Mouse (Mus musculus): ENCODE measurements around the gene Per2.

Per2 gene

DNA sequence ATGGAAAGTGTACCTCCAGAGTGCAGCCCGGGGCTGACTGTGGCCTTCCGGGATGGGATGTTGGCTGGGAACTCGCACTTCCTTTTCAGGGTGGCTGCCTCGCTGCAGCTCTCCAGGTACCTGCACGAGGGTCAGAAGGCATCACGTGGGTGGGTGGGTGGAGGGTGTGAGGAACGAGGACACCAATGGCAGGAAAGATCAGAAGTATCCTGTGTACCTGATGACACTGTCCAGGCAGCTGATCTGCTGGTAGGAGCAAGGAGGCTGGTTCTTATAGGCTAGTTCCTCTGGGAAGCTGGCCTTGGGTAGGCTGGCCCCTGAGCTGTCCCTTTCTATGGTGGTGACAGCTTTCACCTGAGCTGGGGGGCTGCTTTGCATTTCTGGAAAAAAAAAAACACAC, 28.4 kb downstream of the Per2 start:
- DNase-seq (ENCODE audit: low spot score) = no peak

DNA sequence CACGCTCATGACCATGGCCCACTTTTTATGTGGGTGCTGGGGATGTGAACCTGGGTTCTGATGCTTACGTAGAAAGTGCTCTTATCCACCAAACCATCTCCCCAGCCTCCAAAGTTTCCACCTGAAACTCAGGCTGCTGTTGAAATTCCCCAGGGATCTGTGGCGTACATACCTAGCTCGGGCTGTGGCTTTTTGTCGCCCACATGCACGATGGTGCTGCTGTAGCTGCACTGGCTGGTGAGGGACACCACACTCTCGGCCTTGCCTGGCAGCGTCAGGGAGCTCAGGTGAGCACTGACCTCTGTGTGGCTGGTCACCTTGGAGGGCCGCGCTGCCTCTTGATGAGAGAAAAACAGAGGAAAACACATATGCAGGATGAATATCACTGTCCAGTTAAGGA, 29.9 kb downstream of the Per2 start:
- no peak for DNase-seq (ENCODE audit: low spot score)

DNA sequence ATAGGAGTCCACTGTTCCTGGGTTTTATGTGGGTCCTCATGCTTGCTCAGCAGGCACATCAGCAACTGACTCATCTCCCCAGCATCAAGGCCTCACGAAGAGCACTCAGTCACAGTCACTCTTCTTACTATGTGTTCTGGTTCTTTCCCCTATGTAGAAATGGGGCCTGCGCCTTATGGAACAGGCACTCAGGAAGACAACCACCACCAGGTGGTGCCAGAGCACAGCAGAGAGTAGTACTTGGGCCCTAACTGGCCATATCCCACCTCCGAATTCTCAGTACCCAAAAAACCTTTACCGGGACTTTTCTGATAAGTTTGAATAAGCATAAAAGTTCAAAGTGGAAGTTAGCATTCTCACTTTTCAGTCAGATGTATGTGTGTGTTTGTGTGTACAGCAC, 30.5 kb downstream of the Per2 start:
- peak; percentile 60 for DNase-seq (ENCODE audit: low spot score)

DNA sequence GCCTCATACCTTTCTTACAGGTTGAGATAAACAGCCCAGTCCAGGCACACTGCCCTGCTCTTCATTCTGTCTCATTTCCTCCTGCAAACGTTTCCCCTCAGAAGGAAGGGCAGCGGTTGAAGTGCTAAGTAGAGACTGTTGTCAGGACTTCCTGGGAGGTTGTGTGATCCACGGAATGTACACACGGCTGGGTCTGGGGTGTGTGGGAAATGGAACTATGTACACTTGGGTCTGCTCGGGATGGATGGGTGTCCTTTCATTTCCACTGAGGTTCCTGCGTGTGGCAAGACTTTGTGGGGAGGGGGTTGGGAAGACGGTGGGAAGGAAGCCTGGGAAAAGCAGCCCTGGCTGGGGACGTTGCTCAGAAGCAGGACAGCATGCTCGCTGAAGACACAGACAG, 32.7 kb downstream of the Per2 start:
- no peak for DNase-seq (ENCODE audit: low spot score)

DNA sequence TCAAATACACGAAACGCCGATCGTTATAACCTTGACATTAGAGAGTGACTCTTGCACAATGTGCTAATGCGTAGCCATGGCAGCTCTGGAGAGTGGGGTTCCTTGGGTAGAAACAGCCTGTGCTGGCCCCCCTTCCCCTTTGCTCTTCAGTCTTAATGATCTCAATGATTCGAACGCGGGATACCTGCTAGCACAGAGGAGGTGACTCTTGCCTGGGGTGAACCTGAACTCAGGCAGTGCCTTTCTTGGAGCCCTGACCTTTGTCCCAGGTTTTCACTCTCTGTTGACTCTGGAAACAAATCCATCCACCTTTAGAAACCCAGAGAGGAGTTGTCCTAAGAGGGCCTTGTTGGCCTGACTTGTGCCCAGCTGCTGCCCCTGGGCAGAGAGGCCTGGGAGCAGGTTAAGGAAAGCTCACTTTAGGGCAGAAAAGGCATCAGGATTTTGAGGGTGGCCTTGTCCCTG, 38.5 kb downstream of the Per2 start:
- no peak for DNase-seq (ENCODE audit: low spot score)

DNA sequence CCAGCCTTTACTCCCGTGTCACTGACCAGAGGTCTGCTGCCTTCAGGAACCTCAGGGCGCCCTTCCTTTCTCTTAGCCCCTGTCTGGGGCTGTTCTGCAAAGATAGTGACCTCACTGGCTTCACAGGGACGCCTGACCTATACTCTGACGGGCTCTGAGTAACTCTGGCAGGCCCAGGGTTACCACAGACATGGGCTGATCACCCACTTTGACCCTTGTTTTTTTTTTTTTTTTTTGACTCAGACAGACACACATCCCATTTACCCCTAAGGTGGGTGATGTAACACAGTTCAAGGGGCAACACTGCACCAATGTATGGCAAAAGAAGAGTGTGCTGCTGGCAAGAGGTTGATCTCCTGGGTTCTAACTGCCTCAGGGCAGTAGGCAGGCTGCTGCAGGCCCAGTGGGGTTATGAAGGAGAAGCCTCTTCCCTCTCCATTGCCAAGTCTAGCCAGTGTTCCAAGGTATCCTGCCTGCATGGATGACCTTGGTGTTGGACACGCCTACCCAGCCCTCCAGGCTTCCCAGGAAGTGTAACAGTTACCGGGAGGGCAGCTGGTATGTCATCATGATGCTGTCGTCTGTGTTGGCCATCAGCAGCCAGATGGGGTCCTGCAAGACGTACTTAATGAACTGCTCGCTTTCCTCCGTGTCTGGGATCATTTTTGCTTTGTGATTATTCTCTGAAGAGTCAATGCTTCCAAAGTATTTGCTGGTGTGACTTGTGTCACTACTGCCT, 39.1 kb downstream of the Per2 start:
- no peak for DNase-seq (ENCODE audit: low spot score)

DNA sequence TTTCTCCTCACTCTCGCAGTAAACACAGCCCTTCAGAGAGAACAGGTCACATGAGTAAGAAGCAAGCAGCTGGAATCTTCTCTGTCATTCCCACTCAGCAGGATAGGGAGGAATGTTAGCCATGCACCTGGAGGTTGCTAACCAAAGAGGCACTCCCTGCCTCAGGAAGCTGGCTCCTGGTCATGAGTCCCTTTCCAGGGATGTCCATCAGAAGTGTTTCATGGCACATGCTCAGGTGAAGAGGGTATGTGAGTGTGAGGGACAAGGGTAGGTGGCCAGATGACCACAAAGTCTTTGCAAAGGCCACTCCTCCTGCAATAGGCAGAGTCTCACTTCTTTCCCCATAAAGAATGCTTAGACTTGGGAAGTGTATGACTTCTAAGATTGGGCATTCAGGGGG, 41.1 kb downstream of the Per2 start:
- DNase-seq (ENCODE audit: low spot score) = no peak

DNA sequence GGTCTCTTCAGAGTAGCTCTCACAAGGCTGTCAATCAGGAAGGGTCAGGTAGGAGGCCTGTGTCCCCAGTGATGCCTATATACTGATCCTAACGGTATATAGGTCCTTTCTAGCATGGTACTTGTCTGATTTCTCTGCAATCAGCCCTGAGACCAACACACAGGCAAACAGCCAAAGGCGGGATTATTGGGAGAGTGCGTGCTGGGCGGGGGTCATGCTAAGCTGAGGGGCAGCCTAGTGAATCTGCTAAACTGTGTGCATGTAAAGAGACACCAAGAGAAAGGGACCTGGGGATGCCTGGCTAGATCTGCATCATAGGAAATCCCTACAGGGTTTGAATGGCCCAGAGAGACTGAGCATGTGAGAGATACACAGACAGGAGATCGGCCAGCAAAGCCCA, 43.8 kb downstream of the Per2 start:
- no peak for DNase-seq (ENCODE audit: low spot score)

DNA sequence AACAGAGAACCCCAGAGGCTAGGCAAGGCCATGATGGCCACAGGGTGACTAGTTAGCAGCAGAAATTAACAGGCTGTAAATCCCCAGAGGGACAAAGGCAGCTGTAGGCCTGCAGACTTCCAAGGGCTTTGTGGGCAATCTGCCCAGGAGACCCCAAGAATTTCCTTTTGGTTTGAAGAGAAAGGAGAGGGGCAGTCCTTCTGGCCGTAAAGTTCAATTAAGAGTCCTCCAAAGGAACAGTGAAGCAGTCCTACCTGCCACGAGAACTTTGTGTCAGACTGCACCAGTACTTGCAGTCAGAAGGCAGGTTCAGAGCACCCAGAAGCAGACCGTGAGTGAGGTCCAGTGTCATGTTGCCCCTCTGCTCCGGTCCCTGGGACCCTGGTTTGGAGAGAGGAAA, 44.2 kb downstream of the Per2 start:
- no peak for DNase-seq (ENCODE audit: low spot score)

DNA sequence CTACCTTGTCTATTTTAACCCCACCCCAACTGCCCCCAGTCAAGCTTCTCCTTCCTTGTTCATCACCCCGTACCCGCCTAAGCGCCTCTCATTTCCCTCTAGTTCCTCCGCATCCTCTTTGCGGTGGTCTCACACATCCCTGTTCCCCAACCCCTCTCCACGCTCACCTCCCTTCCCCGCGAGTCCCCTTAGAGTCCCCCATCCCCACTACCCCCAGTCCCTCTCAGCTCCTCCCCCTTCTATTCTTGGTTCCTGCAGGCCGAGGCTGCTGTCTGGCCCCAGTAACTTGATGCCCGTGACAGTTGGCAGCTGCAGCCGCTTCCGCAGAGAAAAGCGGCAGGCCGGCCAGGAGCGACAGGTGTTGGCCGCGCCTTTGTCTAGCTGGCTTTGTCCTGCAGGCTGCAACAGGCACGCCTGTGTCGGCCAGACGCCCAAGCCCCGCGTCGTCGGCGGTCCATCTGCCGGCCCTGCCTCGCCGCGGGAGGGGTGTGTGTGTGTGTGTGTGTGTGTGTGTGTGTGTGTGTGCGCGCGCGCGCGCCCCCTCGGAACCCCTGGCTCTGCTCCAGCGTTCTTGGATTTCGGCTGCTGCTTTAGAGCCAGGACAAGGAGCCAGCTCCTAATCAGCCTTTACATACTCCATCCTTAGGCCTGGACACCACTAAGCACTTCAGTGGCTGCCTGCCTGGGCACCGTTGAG, 45.1 kb downstream of the Per2 start, which contains the start of gene Hes6:
Gene Hes6 (minus strand): TSS at position 141 of the 697 bp plus-strand sequence.
- no peak for DNase-seq (ENCODE audit: low spot score)

DNA sequence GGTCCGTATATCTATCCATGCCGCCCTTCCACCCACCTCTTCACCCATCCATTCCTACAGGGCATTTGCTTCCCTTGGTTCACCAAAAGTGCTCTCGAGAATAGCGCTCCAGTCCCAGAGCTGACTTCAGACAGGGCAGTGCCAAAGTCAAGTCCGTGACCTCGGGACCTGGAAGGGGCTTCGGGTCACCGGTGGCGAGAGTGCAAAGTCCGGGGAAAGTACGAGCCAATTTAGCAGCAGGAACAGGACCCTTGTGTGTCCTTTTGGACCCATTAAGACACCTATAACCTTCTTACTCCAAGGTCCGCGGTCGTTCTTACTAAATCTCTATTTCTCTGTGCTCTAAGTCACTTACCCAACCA, 45.6 kb downstream of the Per2 start:
- no peak for DNase-seq (ENCODE audit: low spot score)

DNA sequence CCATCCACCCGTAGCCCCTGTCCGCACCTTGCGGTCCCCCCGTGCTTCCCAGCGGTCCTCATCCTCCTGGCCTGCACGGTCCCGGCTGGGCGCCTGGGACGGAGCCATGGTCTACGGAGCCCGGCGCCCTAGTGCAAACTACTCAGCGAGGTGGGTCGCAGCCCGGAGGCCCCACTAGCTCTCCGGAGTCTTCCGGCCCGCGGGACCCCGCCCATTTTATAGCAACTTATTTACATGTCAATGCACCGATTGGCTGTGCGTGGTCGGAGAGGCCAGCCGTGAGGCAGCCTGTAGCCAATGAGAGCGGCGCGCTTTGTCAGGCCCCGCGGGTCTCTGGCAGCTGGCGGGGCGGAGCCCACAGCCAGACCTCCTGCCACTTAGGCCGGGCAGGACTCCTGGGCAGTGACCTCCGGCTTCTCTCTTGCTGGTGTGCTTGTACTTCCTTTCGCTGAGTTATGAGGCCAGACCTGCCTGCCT, 46.1 kb downstream of the Per2 start:
- peak; percentile 84 for DNase-seq (ENCODE audit: low spot score)

DNA sequence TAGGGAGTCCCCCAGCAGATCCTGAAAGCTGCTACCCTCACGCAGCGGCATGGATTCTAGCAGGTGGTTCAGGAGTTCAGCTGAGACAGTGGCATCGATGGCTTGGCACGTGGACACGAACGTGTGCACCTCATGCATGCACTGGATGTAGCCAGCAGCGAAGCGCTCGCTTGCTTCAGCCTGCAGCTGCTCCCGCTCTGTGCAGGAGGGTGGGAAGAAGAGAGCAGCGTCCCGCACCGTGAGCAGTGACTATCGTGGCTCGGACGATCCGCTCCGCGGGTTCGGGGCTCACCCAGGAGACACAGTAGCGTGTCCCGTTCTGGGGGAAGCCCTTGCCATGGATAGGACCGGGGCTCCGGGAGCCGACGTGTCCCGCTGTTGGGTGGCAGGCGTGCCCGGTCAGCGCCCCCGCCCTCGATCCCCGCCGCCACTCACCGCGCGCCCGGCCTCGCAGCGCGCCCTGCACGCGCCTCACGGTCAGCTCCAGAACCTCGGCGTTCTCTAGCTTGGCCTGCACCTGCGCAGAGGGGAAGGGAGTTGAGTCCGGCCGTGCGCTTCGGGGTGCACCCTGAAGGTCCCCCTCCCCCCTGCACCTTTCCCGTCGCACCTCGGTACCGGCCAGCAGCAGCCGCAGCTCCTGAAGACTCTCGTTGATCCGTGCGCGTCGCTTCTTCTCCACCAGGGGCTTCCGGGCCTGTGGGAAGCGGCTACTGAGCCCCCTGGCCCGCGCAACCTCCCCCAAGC, 46.7 kb downstream of the Per2 start:
- DNase-seq (ENCODE audit: low spot score) = no peak

DNA sequence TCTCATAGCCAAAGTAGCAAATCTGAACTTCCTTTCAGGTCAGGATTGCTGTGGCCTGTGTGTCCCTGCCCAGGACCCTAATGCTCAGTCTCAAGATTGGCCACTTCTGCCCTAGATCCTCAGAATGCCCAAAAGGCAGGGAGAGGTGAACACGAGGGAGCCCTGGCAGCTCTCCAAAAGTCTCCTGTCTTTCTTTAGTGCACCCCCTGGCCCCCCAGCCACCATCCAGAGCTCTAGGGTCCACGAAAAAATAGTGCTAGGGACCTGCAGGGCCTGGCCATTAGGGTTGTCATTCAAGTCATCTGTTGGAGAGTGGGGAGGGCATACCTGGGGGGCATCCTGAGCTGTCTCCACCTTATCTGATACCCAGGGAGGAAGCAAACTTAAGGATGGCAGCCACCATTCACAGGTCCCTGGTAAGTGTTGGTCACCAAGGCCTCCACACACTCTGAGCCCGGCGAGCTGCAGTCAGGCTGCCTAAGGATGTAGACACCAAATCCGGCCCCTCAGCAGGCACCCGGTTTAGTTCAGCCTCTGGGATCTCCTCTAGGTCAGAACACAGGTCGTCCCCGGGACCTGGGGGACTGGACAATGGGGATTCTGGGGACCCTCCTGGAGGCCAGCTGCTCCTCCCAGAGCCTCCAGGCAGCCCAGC, 47.4 kb downstream of the Per2 start:
- no peak for DNase-seq (ENCODE audit: low spot score)

DNA sequence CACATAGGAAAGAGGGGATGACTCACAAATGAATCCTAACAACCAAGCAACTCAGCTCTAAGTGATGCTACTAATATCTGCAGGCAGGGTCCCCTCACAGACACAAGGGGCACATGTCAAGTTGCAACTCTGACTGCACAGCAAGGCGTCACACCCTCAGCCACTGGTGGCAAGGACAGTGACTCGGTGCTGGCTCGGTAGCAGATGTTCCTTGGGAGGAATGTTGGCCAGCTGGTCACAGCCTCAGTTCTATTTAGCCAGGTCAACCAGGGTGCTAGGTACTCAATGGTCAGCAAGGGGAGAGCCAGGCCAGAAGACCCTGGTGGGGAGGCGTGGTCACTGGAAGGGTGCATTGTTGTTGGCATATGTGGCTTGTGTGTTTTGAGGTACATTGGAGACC, 51.3 kb downstream of the Per2 start:
- no peak for DNase-seq (ENCODE audit: low spot score)

DNA sequence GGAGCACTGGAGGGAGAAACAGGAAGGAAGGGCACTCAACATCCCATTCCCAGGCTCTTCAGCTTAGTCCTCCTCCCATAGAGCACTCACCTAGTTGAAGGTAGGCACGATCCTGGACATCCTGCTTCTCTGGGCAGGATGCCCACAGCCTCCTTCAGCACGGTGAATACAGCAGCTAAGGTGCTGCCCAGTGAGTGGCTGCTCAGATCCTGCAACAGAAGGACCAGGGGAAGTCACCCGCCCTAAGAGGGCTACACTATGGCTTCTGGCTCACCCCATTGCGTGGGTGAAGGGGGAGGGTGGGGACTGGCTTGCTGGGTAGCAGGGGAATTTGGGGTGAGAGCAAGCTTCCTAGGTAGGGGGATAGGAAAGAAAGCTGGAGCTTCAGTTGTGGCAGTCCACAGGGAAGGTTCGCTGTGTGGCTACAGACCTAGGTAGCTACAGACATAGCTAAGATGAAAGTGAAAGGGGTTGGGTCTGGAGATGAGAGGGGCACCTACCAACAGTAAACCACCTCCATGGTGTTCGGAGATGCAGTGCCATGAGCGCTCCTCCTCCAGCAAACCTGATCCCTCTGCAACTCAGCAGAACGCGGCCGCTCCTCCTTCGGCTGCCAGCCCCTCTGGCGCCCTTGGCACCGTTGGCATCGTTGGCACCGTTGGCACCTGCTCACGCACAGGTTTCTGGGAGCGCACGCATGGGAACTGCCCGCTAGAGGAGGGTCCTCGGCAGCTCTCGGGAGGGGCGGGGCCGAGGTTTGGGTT, 53.5 kb downstream of the Per2 start:
- no peak for DNase-seq (ENCODE audit: low spot score)

DNA sequence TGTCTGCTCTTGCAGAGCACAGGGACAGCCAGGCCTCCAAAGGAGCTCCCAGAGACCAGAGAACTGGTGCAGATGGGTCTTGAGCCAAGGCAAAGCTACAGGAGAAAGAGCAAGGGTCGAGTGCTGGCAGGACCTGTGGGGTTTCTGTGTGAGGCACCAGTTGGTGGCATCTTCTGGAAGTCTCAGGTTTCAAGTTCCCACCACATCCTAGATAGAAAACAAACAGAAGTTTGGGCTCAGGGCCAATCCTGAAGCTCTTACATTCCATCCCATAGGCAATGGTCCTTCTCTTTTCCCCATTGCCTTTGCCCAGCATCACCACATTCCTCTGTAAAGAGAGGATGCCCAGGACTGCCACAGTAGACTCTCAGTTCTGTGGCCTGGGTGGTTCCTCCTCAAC, 54.1 kb downstream of the Per2 start:
- no peak for DNase-seq (ENCODE audit: low spot score)

DNA sequence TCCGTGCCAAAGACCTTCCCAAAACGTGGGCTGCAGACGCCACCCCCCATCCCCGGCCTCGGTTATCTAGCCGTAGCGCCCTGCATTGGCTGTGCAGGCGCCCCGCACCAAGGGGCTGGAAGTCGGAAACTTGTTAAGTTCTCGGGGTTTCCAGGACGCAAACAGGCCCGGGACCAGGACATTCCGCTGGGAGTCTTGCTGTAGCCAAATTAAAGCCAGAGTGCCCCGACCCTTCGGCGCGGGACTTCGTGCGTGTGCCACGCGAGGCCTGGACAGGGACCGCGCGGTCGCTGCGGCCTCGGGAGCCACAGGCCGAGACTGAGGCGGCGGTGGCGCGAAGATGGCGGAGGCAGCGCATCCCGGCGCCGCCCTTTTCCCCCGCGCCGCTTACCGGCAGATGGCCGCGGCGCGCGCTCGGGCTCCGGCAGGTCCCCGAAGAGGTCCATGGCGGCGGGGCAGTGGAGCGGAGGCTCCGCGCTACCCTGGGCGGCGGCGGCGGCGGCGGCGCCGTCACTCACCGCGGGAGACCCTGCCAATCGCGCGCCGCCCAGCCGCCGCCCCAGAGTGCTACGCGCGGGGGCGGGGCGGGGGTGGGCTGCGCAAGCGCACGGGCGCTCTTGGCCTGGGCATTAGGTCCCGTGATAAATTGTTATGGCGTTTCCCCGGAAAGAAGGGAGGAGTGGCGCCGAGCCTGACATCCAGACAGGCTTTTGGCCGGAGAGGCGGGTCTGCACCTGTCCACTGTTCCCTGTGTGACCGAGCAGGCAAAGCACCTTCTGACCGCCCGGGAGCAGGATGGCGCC, 60.7 kb downstream of the Per2 start, which contains the start of gene Ilkap:
Gene Ilkap (minus strand): TSS at position 556 of the 803 bp plus-strand sequence.
- peak; percentile 84 for DNase-seq (ENCODE audit: low spot score)

DNA sequence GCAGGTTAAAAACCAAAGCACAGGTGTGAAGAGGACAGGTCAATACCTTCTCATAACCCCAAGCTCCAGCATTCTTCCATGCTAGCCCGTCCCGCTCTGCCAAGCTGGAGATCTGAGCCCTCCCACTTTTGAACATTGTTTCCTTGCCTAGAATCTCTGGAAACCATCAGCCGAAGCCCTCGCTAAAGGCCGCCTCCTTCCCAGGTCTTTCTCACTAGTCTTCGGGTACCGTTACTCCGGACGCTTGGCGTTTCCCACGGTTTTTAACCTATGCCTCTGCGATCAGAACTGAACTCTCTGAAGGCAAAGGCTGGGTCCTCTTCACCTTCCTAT, 61.2 kb downstream of the Per2 start:
- DNase-seq (ENCODE audit: low spot score) = no peak

DNA sequence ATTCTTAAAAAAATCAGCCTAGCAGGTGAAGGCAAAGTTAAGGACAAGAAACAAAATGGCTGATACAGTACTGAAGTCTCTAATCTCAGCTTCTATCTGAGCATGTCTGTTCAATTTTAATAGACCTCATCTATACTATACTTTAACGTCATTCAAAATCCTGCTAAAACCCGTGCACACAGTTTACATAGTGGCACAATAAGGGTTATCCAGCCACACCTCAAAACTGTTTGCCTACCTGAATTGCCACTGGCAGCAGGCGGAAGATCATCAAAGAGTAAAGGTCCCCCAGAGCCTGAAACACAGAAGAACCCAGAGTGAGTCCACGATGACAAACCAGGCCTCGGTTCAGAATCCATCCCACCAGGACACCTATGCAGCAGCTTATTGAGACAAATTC, 68.8 kb downstream of the Per2 start:
- no peak for DNase-seq (ENCODE audit: low spot score)

DNA sequence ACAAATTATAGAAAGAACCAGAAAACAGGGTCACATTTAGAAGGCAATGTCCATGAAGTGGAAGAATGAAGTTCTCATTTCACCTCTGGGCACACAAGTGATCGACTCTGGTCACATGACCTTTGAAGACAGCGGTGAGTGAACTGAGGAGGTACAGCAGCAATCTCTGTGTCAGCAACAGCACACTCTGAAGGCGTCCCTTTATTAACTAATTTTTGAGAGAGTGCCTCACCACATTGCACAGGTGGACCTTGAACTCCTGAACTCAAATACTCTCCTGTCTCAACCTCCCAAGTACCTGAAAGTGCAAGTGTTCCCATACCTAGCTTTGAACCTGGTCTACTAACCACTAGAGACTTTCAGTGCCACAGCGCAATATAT, 78.0 kb downstream of the Per2 start:
- no peak for DNase-seq (ENCODE audit: low spot score)

Measured in c-Kit-positive CD71-positive TER-119-positive erythroid progenitor cells, embryonic 14.5 days (primary cell).